Mouse (Mus musculus): Measurements from ENCODE around the gene Tns3.

Gene Tns3

DNA sequence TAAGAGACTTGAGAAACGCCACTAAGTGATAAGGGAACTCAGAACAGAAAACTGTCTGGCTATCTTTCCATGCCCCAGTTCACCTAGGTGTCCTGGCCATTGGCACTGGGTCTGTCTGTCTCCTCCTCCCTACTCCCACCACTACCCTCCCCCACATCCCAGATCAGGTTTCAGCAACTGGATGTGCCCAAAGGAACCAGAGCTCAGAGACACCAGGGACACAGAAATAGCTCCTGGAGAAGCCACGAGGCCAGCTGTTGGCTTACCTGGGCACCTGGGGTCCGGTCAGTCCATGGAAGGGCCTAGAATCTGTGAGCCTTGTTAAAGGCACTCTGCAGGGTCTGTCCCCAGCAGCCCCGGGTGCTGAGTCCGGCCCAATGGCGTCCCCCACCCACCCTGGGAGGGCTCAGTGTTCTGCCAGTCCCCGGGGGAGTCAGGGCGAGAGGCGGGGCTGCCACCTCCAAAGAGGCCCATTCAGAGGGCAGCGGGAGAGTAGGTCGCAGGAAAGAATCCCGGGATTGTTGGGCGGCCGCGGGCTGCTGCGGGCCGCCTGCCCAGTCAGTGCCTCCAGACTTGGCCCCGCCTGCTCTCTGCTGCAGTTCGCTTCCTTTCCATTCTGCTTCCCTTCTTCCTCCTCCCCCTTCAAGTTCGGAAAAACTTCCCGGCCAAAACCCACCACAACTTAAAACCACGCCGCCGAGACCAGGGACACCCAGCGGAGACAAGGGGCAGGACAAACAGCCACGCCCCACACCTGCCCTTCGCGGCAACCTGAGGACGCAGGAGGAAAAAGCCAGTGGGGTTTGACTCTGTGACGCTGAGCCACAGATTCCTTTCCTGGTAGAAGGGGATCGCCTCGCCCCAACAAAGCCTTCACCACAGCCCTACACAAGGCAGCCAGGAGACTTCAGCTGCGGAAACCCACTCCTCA lies 195.9 kb downstream of the Tns3 start:
- DNase-seq = peak; percentile 61 to 69

DNA sequence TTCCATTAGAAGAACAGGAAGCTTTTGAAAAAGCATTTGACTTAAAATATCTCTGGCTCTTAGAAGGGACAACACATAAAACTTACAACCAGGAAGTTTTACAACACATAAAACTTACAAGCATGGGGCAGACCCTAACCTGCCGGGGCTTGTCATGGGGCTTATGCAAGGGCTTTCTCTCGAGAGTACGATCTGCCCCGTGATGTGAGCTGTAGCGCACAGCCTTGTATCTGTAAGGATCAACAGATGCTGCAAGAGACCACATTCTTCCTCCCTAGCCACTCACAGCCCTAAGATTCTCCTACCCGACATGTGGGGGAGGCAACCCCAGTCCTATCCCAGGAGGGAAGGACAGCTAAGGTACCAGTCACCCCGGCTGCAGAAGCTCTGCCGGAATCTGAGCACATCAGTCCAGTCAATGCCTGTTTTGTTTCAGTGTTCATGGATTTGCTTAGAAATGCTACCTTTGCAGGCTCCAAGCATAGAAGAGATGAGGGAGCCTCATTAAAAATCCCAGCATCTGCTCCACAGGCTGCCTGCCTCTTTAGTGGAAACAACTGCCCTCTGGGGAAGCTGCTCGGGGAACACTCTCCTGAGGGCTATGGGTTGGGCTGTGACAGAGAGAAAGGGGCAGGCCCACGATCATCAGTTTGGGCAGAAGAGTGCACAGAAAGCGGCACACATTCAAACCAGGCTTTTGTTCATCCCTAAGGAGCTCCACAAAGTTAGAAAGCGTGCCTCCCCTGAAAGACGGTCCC lies 196.8 kb downstream of the Tns3 start:
- DNase-seq = no peak

DNA sequence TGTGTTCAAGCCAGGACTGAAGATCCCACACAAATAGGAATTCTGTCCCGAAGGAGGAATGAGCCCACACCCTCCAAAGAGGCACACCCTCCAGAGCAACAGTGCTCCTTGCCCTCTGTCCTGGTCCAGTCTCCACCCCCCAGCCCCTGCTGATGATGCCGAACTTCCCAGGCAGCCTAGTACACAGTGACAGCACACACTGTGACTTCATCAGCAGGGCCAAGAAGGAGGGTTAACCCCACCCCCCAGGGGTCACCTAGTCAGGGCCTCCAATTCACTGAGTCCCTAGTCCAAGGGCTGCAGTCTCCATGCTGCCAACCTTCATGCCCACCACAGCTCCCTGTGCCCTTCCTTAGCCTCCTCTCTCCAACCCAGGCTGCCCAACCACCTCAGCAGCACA lies 200.5 kb downstream of the Tns3 start:
- DNase-seq = no peak

DNA sequence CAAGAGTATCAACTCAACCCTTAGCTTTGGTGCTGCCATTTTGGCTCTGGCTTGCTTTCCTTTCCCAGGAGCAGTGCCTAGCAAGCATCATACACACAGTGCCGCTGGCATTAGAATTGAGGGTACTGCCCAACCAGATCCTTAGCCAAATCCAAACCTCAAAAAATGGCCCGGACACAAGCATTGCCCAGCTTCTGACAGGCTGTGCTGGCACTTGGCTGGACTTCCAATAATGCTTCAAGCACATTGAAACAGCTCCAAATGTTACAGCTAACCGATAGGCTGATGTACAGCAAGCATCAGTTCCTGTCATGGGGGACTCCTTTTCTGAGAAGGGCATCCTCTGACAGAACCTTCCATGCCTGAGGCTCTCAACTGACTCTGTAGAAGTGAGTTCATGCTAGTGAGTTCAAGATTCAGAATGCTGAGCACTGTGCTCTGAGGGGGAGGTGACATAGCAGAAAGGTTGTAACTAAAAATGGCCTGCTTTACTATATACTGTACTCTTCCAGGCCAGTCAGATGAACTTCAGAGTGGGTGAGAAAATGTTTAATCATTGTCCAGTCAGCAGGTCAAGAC lies 201.4 kb downstream of the Tns3 start:
- DNase-seq = no peak

DNA sequence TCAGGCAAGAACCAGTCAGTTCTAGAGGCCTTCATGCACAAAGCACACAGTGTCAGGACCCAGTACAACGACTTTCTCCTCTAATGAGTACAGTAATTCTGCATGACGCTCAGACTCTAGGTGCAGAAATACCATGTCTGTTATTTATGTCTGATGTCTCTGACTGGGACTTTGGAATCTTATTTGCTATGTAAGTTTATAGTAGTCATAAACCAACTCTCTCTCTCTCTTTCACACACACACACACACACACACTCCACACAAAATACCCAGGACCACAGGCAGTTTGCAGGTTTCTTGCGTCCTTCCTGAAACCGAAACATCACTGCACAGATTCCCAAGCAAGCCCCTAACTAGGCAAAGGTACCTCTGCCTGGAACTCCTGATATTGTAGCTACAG lies 203.5 kb downstream of the Tns3 start:
- DNase-seq = no peak

DNA sequence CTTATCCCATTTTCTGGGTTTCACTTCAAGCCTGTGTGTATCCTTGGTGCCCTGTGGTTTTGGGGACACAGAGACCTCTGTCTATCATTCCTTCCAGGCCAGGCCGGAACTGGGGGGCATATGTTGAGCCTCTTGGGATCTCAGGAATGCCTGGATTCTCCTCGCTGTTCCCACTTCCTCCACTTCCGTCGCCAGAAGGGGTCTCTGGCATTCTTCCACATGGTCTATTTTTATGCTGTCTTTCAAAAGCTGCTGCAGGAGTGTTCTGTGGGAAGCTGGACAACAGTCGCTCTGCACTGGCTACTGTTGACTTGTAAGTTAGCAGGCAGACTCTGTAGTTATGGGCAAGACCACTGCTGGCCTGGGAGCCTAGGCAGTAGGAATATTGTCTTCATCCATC lies 206.4 kb downstream of the Tns3 start:
- DNase-seq = peak; percentile 33 to 39

DNA sequence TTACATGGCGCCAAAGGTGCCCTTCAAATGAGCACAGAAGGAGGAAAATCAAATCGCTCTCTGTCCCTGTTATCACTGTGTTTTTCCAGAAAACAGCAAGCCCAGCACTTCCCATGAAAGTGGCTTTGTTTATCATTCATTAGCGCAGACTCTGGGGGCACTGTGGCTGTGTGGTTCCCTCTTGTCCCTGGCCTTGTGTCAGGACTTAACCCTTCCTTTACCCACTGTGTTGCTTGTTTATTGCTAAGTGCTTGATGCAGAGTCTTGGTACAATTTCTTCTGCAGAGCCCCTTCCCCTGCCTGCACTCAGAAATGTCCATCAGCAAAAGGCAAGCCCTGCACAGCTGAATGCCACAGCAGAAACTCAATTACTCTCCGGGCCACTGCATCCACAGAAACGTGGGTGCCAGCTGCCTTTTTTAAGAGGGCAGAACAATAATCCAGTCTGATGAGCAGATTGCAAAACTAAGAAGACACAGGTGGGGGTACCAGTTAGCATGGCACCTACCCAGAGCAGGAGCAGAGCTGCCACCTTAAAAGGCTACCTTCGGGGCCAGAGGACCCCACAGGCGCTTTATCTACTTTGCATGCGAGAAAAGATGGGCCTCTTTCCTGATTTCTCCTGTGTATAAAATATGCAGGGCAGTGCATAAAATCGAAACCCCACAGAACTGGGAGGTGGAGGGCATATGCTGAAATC lies 207.6 kb downstream of the Tns3 start:
- DNase-seq = peak; percentile 43 to 51

DNA sequence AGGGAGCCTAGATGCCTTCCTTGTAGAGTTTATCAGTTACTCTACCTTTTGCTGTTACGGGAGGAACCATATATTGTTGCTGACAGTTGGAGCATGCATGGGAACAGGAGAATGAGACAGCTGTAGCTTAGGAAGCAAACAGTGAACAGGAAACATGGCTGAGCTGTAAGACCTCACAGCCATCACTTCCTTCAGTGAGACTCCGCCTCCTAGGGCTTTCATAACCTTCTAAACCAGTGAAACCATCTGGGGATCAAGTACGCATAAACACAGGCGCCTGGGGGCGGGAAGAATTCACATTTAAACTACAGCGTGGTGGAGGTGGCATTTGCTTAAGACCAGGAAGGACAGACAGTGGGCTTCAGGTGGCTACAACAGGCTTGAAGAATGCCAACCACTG lies 208.7 kb downstream of the Tns3 start:
- no peak for DNase-seq

DNA sequence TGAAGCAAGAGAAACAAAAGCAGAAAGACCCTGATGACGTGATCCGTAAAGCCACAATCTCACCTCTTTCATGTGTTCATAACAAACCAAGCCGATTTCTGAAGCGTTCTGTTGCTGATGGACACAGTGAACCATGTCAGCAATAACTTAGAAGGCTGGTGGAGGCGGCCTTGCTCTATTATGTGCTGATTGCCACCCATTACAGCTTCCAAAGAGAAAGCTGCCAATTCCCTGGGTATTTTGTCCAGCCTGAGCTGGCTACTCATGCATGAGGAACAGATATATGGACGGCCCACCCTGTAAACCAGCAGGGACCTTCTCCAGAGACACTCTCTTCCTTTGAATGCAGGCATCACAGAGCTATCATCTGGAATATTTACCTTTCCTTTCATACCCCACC lies 211.1 kb downstream of the Tns3 start:
- peak; percentile 46 to 51 for DNase-seq

DNA sequence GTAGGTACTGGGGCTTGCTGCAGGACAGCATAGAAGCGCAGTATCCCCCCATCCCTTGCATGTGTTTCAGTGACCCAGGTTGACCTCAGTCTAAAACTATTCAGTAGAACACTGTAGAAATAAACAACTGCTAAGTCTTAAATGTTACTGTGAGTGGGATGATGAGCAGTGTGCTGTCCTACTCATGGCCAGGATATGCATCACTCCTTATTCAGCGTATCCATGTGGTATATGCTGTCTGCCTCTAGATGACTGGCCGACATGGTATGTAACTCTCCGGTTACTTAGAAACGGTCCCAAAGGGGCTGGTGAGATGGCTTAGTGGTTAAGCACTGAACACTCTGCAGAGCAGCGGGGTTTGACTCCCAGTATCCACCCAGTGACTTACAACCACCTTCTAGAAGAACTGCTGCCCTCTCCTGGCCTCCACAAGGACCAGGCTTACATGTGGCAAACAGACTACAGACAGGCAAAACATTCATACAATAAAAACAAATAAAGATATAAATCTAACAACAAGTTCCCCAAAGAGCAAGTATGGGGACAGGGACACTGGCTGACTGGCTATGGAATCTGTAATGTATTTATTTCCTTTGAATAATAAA lies 212.6 kb downstream of the Tns3 start:
- DNase-seq = no peak

DNA sequence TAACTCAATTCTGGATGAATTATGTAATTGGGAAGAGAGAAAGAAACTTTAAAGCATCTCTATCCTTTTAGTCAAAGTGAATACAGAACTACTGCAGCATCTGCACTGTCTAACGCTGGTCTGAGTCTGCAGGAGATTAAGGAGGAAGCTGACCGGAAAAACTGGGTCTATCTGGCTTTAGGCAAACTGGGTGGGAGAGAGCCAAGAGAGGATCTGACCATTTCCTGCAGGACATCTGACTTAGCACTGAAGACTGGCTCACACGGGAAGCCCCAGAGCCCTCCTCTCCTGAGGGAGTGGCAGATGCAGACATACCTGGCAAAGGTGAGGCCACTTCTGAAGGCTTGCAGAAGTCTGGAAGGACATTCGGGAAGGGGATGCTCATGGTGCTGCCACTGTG lies 213.8 kb downstream of the Tns3 start:
- no peak for DNase-seq

DNA sequence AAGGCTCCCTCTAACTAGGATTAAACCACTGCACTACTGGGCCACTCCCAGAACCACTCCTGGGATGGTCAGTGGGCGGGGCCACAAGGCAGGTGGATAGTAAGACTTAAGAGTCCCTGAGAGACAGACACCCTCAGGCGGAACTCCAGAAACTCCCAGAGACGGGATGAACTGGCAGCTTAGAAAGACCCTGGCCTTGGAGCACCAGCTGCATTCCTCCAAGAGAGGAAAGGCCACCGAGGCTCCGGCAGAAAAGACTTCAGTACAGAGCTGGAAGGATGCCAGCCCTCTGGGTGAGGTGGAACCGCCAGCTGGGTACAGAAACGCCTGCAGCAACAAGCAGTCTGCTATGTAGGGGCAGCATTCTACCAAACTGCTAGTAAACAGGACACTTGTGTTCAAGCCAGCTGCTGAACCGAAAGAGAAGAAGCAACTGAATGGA lies 218.4 kb downstream of the Tns3 start:
- peak; percentile 74 to 77 for DNase-seq

DNA sequence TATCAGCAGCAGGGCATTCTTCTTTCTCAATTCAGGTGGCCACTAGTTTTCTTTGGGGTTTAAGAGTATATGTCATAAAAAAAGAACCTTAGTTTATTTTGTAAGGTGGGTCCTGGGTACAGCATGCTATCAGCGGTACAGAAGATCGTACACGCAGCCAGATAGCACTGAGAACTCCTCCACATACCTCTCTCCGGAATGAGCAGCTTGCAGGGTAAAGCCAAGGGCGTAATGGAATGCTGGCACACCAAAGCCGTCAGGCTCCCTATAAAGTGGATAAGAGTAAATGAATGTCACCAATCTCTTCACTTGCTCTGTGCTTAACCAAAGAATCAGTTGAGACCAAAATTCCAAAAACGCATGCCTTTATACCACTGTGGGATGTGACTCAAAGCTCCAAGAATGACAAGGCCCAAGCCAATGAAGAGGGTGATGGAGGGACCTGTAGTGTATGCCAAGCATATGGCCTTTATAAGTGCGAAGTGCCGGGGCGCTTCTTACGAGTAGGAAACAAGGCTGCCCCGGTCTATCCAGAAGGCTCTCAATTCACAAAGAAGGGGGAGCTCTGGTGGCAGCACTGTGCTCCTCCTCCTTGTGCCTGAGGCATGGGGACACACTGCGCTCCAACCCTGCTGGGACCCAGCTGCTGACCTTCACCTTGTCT lies 219.4 kb downstream of the Tns3 start:
- DNase-seq = no peak

DNA sequence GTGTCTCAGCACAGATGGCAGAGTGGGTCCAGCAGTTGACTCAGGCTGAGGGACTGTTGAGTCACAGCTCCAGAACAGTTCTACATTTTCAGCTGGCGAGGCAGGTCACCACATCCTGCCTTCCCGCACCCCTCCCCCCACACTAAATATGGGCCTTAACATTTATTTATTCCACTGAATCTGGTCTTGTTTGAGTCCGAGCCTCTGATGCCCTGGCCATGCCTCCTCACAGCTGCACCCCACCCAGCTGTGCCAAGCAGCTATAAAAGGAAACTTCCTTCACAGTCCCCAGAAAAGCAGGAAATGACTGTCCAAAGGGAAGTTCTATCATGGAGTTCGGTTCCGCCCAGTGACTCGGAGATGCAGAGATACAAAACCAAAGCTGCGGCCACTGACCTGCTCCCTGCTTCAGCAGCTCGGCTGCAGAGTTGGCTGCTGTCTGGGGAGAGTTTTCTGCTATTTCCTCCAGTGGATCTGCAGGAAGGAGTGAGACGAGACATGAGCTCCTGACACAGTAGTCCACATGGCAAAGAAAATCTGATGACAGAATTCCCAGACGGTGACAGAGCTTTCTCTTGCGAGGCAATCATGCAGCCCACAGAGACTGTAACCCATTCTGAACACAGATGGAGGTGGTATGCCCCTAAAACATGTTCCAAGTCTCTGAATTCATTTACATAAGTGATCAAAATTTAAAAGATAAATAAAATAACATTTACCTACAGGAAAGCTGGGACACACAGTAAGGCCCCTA lies 220.6 kb downstream of the Tns3 start:
- no peak for DNase-seq

DNA sequence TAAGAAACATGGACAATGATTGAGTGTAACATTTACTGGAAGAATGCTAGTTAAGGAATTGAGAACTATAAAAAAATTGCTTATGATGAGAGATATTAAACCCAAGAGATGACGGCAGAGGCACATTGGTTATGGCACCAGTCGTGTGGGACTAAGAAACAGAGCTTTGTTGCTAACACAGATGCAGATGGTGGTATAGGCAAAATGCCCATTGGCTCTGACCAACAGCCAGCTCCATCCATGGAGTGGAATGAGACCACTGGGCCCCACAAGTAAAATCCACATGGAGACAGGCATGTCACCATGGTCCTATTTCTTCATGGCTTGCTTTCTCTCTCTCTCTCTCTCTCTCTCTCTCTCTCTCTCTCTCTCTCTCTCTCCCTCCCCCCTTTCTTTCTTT lies 223.6 kb downstream of the Tns3 start:
- peak; percentile 65 to 69 for DNase-seq

DNA sequence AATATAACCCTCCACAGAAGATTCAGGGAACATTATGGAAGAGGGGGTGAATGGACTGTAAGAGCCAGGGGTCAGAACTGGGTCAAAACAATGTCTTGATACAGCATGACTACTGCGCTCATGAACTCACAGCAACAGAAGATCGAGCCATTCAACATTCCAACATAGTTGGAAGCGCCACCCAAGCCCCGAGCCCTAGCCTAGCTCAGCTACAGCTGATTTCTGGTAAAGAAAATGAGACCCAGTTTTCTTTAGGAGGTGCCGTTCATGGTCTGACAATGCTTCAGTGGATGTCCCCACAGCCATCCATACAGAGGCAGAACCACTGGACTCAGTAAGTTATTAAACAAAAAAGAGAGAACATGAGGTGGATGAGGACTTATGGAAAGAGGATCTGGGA lies 224.1 kb downstream of the Tns3 start:
- no peak for DNase-seq

DNA sequence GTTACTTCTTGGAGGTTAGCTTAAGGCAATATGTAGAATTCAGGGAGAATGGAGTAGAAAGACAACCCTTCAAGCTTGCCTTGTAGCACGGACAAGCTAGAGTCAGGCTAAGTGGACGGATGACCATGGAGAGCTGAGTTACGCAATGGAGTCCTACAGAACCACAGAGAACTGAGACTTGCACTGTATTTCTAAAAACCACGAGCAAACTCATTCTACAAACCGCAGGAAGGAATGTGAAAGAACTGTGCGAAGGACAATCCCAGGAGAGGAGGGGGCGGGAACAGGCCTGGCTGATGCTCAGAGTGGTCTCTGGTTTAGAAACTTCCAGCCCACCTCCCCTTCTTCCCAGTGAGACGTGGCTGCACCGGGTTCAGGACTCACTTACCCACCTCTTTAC lies 225.3 kb downstream of the Tns3 start:
- no peak for DNase-seq

DNA sequence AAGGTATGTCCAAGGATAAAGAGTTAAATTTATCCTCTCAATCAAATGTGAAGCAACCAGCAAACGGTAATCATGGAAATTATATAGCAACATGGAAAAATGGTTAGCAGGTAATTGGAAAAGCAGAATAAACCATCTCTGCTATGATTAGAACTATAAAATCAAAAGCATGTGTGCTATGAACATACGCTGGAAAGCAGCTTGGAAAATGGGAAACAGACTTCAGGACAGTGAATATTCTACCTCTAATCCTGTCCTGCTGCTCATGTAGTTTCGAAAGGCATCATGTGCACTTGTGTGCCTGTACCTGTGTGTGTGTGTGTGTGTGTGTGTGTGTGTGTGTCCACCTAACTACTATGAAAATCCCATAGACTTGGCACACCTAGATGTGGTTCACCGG lies 226.1 kb downstream of the Tns3 start:
- peak in 1 of 2 experiments; percentile 1 for DNase-seq

DNA sequence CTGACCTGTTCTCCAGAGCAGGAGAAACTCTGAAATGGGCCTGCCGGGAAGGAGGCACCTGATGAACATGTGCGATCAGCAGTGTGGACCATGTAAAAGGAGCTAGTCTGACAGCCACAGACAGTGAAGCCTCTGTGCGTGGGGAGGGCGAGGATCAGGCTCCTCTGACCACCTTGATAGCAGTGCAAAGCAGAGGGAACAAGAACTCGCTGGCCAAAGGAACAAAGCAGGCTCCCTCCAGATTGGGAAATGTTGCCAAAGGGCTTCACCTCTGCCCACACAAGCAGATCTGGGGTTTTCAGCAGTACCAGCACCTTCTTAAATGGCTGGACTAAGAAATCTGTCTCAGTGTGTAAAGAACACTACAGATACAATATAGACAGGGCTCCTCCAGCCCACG lies 229.2 kb downstream of the Tns3 start:
- DNase-seq = no peak

DNA sequence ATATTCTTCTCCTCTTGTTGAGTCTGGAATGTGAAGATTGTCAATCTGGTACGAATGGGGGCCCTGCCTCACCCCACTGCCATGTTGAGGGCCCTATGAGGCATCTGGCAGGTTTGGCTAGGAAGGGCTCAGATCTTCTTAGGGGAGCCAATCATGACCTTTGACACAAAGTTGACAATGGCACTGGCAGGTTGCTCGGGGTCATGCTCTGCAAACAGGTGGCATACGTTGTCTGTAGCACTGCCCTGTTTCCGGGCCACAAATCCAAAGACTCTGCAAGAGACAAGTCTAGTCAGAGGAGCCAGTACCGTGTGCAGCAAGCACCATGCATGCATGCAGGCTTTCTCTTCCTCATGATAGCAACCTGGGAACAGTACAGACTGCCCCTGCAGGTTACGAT lies 230.0 kb downstream of the Tns3 start:
- DNase-seq = peak in 1 of 2 experiments; percentile 0

DNA sequence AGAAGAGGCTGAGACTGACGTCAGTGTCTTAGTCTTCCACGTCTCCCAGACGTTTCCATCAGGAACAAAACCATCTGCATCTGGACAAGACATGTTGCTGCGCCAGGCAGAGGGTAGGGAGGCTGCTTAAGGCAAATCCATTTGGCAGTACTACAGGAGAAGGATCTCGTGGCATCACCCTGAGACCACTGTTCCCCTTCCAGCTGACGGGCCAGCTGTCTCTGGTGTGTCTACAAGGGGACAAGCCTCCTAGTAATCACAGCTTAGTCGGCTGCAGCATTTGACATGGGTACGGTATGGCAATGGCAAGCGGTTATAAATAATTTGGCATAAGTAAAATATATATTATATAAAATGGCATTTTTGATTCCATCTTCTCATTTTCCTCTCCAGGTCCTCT lies 230.9 kb downstream of the Tns3 start:
- DNase-seq = peak in 1 of 2 experiments; percentile 3

All from cerebellum, postnatal 14 days (tissue).